Mouse (Mus musculus) spleen, adult 2 months (tissue): ENCODE measurements around the gene Zfp143. TPM values are rescaled to one million over a fixed set of nuclear protein-coding genes. Genes with fewer than 3 reads are reported as not detected.
"Not testable (repeated sequence)": the region's sequence is repeated elsewhere in the genome, so short reads cannot be mapped to it uniquely, and the experiment has no call there.

Experiments used
- DNase-seq, 2 experiments: peaks; one replicate each; pipeline versions ENCODE4 v3.0.0 to v3.0.0-alpha.2; 2012 to 2021; ENCODE audit warnings: low spot score in 2 of 2, low read depth in 1 of 2
- H3K27ac ChIP-seq: fragments of 200-500 bp; 2 replicates; pipeline ENCODE4 v1.5.1; 2012; ENCODE audit warnings: low read length, inconsistent platforms; ENCODE audit not compliant: insufficient read depth
- H3K27me3 ChIP-seq: fragments of 200-500 bp; 2 replicates; pipeline ENCODE4 v1.6.1; 2012; ENCODE audit warnings: mild to moderate bottlenecking, moderate library complexity, low read length, inconsistent platforms; ENCODE audit not compliant: control insufficient read depth, insufficient read depth
- H3K36me3 ChIP-seq: fragments of 200-500 bp; 2 replicates; pipeline ENCODE4 v1.6.1; 2012; ENCODE audit warnings: mild to moderate bottlenecking, low read length, inconsistent platforms; ENCODE audit not compliant: control insufficient read depth, insufficient read depth
- H3K4me1 ChIP-seq: fragments of 200-500 bp; 2 replicates; pipeline ENCODE4 v1.6.1; 2011; ENCODE audit warnings: inconsistent platforms; ENCODE audit not compliant: control insufficient read depth, insufficient read depth, insufficient read length
- H3K4me3 ChIP-seq: fragments of 200-500 bp; 2 replicates; pipeline ENCODE4 v1.5.1; 2011; ENCODE audit warnings: mild to moderate bottlenecking, inconsistent platforms; ENCODE audit not compliant: insufficient read depth, insufficient read length; ENCODE audit errors: extremely low read depth
- CTCF ChIP-seq: fragments of 200-500 bp; IDR thresholded peaks from 2 replicates; pipeline ENCODE4 v1.5.1; 2011; ENCODE audit warnings: mild to moderate bottlenecking, inconsistent platforms; ENCODE audit not compliant: insufficient read depth, insufficient read length, insufficient replicate concordance; ENCODE audit errors: extremely low read depth
- POLR2A ChIP-seq: fragments of 200-500 bp; IDR thresholded peaks from 2 replicates; pipeline ENCODE4 v1.6.1; 2011; ENCODE audit warnings: low read depth, low read length, inconsistent platforms
- WGBS: fragments of 180-500 bp; shearing (Covaris S2); methylation state at CpG from one replicate; pipeline ENCODE4 v1.1.7; 2018; 5-methylcytosine and 5-hydroxymethylcytosine counted together
- polyA plus RNA-seq: library from polyadenylated mRNA; depleted of rRNA; stranded (reverse); fragments of >200 nt; gene quantifications from 2 replicates; pipeline ENCODE4 v1.2.3, GENCODE M21; 2012

Gene Zfp143
- polyA plus RNA-seq, 1 experiment, result 15.6 TPM

- DNase-seq, result peak; percentile 91 to 97
- under 1% methylated on average over 74 of the region's 81 CpGs for WGBS
- H3K27me3 ChIP-seq, result no peaks in the 10 kb centered on the region
These were observed 60.7 kb downstream of the Zfp143 start, which contains the start of gene Wee1 for GRCm38 (mm10) chr7:110121516-110122288. Gene Wee1 (plus strand): TSS chr7:110122046.

GRCm38 (mm10) chr7:110122289-110122564, 61.2 kb downstream of the Zfp143 start:
- 0% methylated on average over 26 of the region's 27 CpGs for WGBS
- Histone ChIP-seq H3K36me3 (no peaks in the 10 kb centered on the region), H3K27ac (peak overlapping the region; percentile 84), H3K27me3 (no peaks in the 10 kb centered on the region), H3K4me3 (peak overlapping the region; percentile 99), H3K4me1 (peaks cover 3% of the 10 kb centered on the region)
- no peak for DNase-seq
- no peak for TF ChIP-seq CTCF
- TF ChIP-seq POLR2A, result no peak

More at GRCm38 (mm10) chr7:110121516-110122288, 60.7 kb downstream of the Zfp143 start, which contains the start of gene Wee1:
- Histone ChIP-seq H3K4me3 (peak within 1 kb of the TSS; percentile 99), H3K27ac (peak within 1 kb of the TSS; percentile 84), H3K36me3 (no peaks in the 10 kb centered on the region), H3K4me1 (peaks cover 3% of the 10 kb centered on the region)
- TF ChIP-seq CTCF, result no peak
- TF ChIP-seq POLR2A, result peak; percentile 17; the same call in 1 of the 2 replicates

- Histone ChIP-seq H3K36me3 (no peaks in the 10 kb centered on the region), H3K27me3 (no peaks in the 10 kb centered on the region), H3K4me3 (peak overlapping the region; percentile 99), H3K27ac (peak overlapping the region; percentile 84), H3K4me1 (peaks cover 3% of the 10 kb centered on the region)
- DNase-seq, result peak in 1 of 2 experiments; percentile 46
- TF ChIP-seq CTCF (no peak), POLR2A (no peak)
- 1% methylated on average over 74 of the region's 74 CpGs for WGBS
These were observed 61.8 kb downstream of the Zfp143 start for GRCm38 (mm10) chr7:110122565-110123422.

- WGBS, result 23% methylated on average over 12 of the region's 12 CpGs
- TF ChIP-seq CTCF (no peak), POLR2A (no peak)
- Histone ChIP-seq H3K36me3 (no peaks in the 10 kb centered on the region), H3K27ac (no peak overlapping the region), H3K4me3 (peak overlapping the region; percentile 99; the same call in 1 of the 2 replicates), H3K27me3 (no peaks in the 10 kb centered on the region), H3K4me1 (peaks cover 3% of the 10 kb centered on the region)
- DNase-seq, result no peak
These were observed 63.0 kb downstream of the Zfp143 start for GRCm38 (mm10) chr7:110123844-110124555.

GRCm38 (mm10) chr7:110128566-110128965, 67.5 kb downstream of the Zfp143 start:
- H3K36me3 ChIP-seq, result no peaks in the 10 kb centered on the region
- no peak overlapping the region for H3K4me3 ChIP-seq
- DNase-seq, result no peak
- 92% methylated on average over 2 of the region's 2 CpGs for WGBS
- H3K27ac ChIP-seq, result no peak overlapping the region
- TF ChIP-seq CTCF, result no peak
- TF ChIP-seq POLR2A, result no peak
- H3K4me1 ChIP-seq, result peaks cover 3% of the 10 kb centered on the region
- no peaks in the 10 kb centered on the region for H3K27me3 ChIP-seq

- H3K27me3 ChIP-seq, DNase-seq, H3K4me3 ChIP-seq, H3K4me1 ChIP-seq, H3K27ac ChIP-seq, H3K36me3 ChIP-seq: not testable (repeated sequence)
- WGBS, result 84% methylated on average over 2 of the region's 2 CpGs
These were observed 71.3 kb downstream of the Zfp143 start for GRCm38 (mm10) chr7:110132272-110132671.

GRCm38 (mm10) chr7:110133988-110134387, 73.0 kb downstream of the Zfp143 start:
- Histone ChIP-seq H3K4me3 (no peak overlapping the region), H3K27ac (no peak overlapping the region), H3K36me3 (peaks cover 3% of the 10 kb centered on the region; the same call in 1 of the 2 replicates), H3K4me1 (no peaks in the 10 kb centered on the region), H3K27me3 (no peaks in the 10 kb centered on the region)
- TF ChIP-seq CTCF (no peak), POLR2A (no peak)
- WGBS, result 83% methylated on average over 5 of the region's 5 CpGs
- DNase-seq, result no peak
